Mouse (Mus musculus): ENCODE results near the gene Rplp2.

- TF ChIP-seq CTCF (IDR thresholded peaks at IDR 0.05) (no peak), POLR2A (IDR thresholded peaks at IDR 0.05; ENCODE audit: insufficient read depth, low read depth, low read length) (no peak), EP300 (IDR thresholded peaks at IDR 0.05; ENCODE audit: insufficient read depth, low read depth, low read length) (no peak)
These were observed 50.4 kb downstream of the Rplp2 start for GRCm38 (mm10) chr7:141497600-141497999.
